Comparison of ENCODE assay signal across 13 mouse cellular contexts in genomic region chr7:116182451-116182850, GRCm38 (mm10).
DNase-seq lines count a peak whose midpoint lies in the region; ATAC-seq lines count a peak whose summit lies in the region.
"Had no signal": no experiment of that assay in that cellular context is flagged by ENCODE, and none has a peak within 500 bp of the region (broad histone marks: within the 10 kb centered on the region; RNA-seq: fewer than 3 reads in every experiment).

No protein-coding gene starts in this region.

- peaks cover 69% of the 10 kb centered on the region for H3K4me1 ChIP-seq in heart, embryonic 13.5 days
- H3K4me1 ChIP-seq: megakaryocyte, embryonic 14.5 days had no signal

- H3K27ac ChIP-seq in heart, embryonic 13.5 days (replicated peaks), result peak overlapping the region; percentile 73
- H3K27ac ChIP-seq: limb, embryonic 15.5 days had no signal

- peak; percentile 33 to 53 for DNase-seq in heart, adult 18-20 months
- DNase-seq in heart, postnatal 25 days (ENCODE audit: low spot score), result no peak
- DNase-seq in adrenal gland, postnatal 25 days, result peak; percentile 28
- peak; percentile 6 for DNase-seq in cerebellum, adult 8-10 months
- DNase-seq in kidney, adult 11 months, result no peak
- DNase-seq: forebrain, postnatal 0 days; lung, adult 18-20 months; thymus, adult 18-20 months had no signal

- no peak overlapping the region for H3K4me3 ChIP-seq in heart, embryonic 13.5 days
- H3K4me3 ChIP-seq: limb, embryonic 15.5 days; megakaryocyte, embryonic 14.5 days had no signal

- no peaks in the 10 kb centered on the region for H3K9me3 ChIP-seq in heart, embryonic 13.5 days
- H3K9me3 ChIP-seq: limb, embryonic 15.5 days; megakaryocyte, embryonic 14.5 days had no signal

- 55% methylated on average over 1 of the region's 1 CpGs for WGBS in heart, embryonic 13.5 days

- peak overlapping the region; percentile 44; the same call in 1 of the 2 replicates for H3K9ac ChIP-seq in heart, embryonic 13.5 days
- H3K9ac ChIP-seq: forebrain, postnatal 0 days; limb, embryonic 15.5 days had no signal

- intact Hi-C loops in heart, postnatal 25 days (cut with DNase I), result no loop called here

- H3K27me3 ChIP-seq in heart, embryonic 13.5 days (replicated peaks), result no peaks in the 10 kb centered on the region
- H3K27me3 ChIP-seq: limb, embryonic 15.5 days had no signal

- H3K4me2 ChIP-seq in heart, embryonic 13.5 days, result no peak overlapping the region
- H3K4me2 ChIP-seq: limb, embryonic 15.5 days had no signal

- peaks cover 22% of the 10 kb centered on the region for H3K36me3 ChIP-seq in heart, embryonic 13.5 days
- H3K36me3 ChIP-seq: limb, embryonic 15.5 days had no signal

- ATAC-seq in heart, embryonic 13.5 days (ENCODE audit: extremely low read depth, insufficient number of reproducible peaks, low FRiP score, low TSS enrichment), result no peak
- no peak for ATAC-seq in megakaryocyte, adult 5-6 weeks (ENCODE audit: poor library complexity, severe bottlenecking)
- ATAC-seq in monocyte, adult 5-6 weeks (replicated peaks; ENCODE audit: insufficient number of reproducible peaks, low FRiP score, low TSS enrichment, poor library complexity, severe bottlenecking), result no peak
- ATAC-seq: forebrain, postnatal 0 days had no signal

Comparison
In these comparisons a context has a peak if more than half of its experiments do, and no peak if none do; other contexts are left out.
1. DNase-seq: peak in heart, adult 18-20 months (2 of 2), adrenal gland, postnatal 25 days (single experiment) and cerebellum, adult 8-10 months (single experiment); none in heart, postnatal 25 days (single experiment) and kidney, adult 11 months (single experiment).